Mouse (Mus musculus): ENCODE measurements around the gene Mlxipl.

GRCm38 (mm10) chr5:135079578-135079977 is 10.1 kb upstream of the Mlxipl start:
- TF ChIP-seq TAL1 (conservative IDR thresholded peaks at IDR 0.05; ENCODE audit: low read depth, low read length) (no peak), CTCF (IDR thresholded peaks at IDR 0.05; ENCODE audit: low read depth, low read length) (no peak)
